Mouse (Mus musculus): Measurements from ENCODE around the gene Pars2. TPM values are rescaled to one million over a fixed set of nuclear protein-coding genes. Genes with fewer than 3 reads are reported as not detected.

Pars2 gene
- 0.02 and 0.13 TPM in 2 replicates for polyA plus RNA-seq (2012)

- Histone ChIP-seq H3K4me3 (replicated peaks) (peak within 1 kb of the TSS; percentile 69), H3K27me3 (ENCODE audit: control insufficient read depth) (0 out of 2 replicates have a peak, but pooled peaks cover 3% of the 10 kb centered on the region), H3K9me3 (ENCODE audit: control insufficient read depth, low read length) (0 out of 2 replicates have a peak, but pooled peaks cover 2% of the 10 kb centered on the region), H3K4me1 (ENCODE audit: control insufficient read depth) (peaks cover 35% of the 10 kb centered on the region), H3K36me3 (ENCODE audit: control insufficient read depth) (peaks cover 30% of the 10 kb centered on the region)
- no peak for TF ChIP-seq TAL1 (IDR thresholded peaks at IDR 0.05; ENCODE audit: low read length)
- TF ChIP-seq GATA1 (IDR thresholded peaks at IDR 0.05; ENCODE audit: low read length): no peak
These were observed at the start of gene Pars2 for GRCm38 (mm10) chr4:106650833-106651527. Gene Pars2, plus strand, starts transcription at chr4:106651069.

GRCm38 (mm10) chr4:106606639-106607554, 44.0 kb upstream of the Pars2 start:
- TF ChIP-seq TAL1 (IDR thresholded peaks at IDR 0.05; ENCODE audit: low read length): no peak
- no peak for TF ChIP-seq GATA1 (IDR thresholded peaks at IDR 0.05; ENCODE audit: low read length)
- Histone ChIP-seq H3K4me1 (ENCODE audit: control insufficient read depth) (peaks cover 7% of the 10 kb centered on the region), H3K9me3 (ENCODE audit: control insufficient read depth, low read length) (peaks cover 6% of the 10 kb centered on the region; the same call in 1 of the 2 replicates), H3K27me3 (ENCODE audit: control insufficient read depth) (peaks cover 8% of the 10 kb centered on the region), H3K36me3 (ENCODE audit: control insufficient read depth) (no peaks in the 10 kb centered on the region), H3K4me3 (replicated peaks) (no peak overlapping the region)

- no peak overlapping the region for H3K4me3 ChIP-seq (replicated peaks)
- TF ChIP-seq GATA1 (IDR thresholded peaks at IDR 0.05; ENCODE audit: low read length) (no peak), TAL1 (IDR thresholded peaks at IDR 0.05; ENCODE audit: low read length) (no peak)
These were observed 43.0 kb upstream of the Pars2 start for GRCm38 (mm10) chr4:106607905-106608304.

GRCm38 (mm10) chr4:106613105-106613504, 37.8 kb upstream of the Pars2 start:
- TF ChIP-seq GATA1 (IDR thresholded peaks at IDR 0.05; ENCODE audit: low read length) (no peak), TAL1 (IDR thresholded peaks at IDR 0.05; ENCODE audit: low read length) (no peak)
- peaks cover 54% of the 10 kb centered on the region for H3K4me1 ChIP-seq (ENCODE audit: control insufficient read depth)
- peaks cover 11% of the 10 kb centered on the region; the same call in 1 of the 2 replicates for H3K9me3 ChIP-seq (ENCODE audit: control insufficient read depth, low read length)
- H3K27me3 ChIP-seq (ENCODE audit: control insufficient read depth): peaks cover 32% of the 10 kb centered on the region
- H3K4me3 ChIP-seq (replicated peaks): peak overlapping the region; percentile 55
- H3K36me3 ChIP-seq (ENCODE audit: control insufficient read depth): no peaks in the 10 kb centered on the region

More at GRCm38 (mm10) chr4:106607905-106608304, 43.0 kb upstream of the Pars2 start:
- peaks cover 6% of the 10 kb centered on the region; the same call in 1 of the 2 replicates for H3K9me3 ChIP-seq (ENCODE audit: control insufficient read depth, low read length)
- H3K27me3 ChIP-seq (ENCODE audit: control insufficient read depth): peaks cover 8% of the 10 kb centered on the region
- H3K36me3 ChIP-seq (ENCODE audit: control insufficient read depth): no peaks in the 10 kb centered on the region
- peaks cover 13% of the 10 kb centered on the region for H3K4me1 ChIP-seq (ENCODE audit: control insufficient read depth)

GRCm38 (mm10) chr4:106613560-106613959, 37.3 kb upstream of the Pars2 start:
- peaks cover 54% of the 10 kb centered on the region for H3K4me1 ChIP-seq (ENCODE audit: control insufficient read depth)
- H3K4me3 ChIP-seq (replicated peaks): peak overlapping the region; percentile 55

GRCm38 (mm10) chr4:106614180-106614797, 36.6 kb upstream of the Pars2 start:
- TF ChIP-seq TAL1 (IDR thresholded peaks at IDR 0.05; ENCODE audit: low read length): no peak
- TF ChIP-seq GATA1 (IDR thresholded peaks at IDR 0.05; ENCODE audit: low read length): no peak
- H3K4me3 ChIP-seq (replicated peaks): peak overlapping the region; percentile 55
- peaks cover 32% of the 10 kb centered on the region for H3K27me3 ChIP-seq (ENCODE audit: control insufficient read depth)
- peaks cover 11% of the 10 kb centered on the region; the same call in 1 of the 2 replicates for H3K9me3 ChIP-seq (ENCODE audit: control insufficient read depth, low read length)
- no peaks in the 10 kb centered on the region for H3K36me3 ChIP-seq (ENCODE audit: control insufficient read depth)
- peaks cover 54% of the 10 kb centered on the region for H3K4me1 ChIP-seq (ENCODE audit: control insufficient read depth)

More at GRCm38 (mm10) chr4:106613560-106613959, 37.3 kb upstream of the Pars2 start:
- Histone ChIP-seq H3K36me3 (ENCODE audit: control insufficient read depth) (no peaks in the 10 kb centered on the region), H3K9me3 (ENCODE audit: control insufficient read depth, low read length) (peaks cover 11% of the 10 kb centered on the region; the same call in 1 of the 2 replicates), H3K27me3 (ENCODE audit: control insufficient read depth) (peaks cover 32% of the 10 kb centered on the region)
- peak; percentile 14; the same call in 1 of the 2 replicates for TF ChIP-seq GATA1 (IDR thresholded peaks at IDR 0.05; ENCODE audit: low read length)
- peak; percentile 54 for TF ChIP-seq TAL1 (IDR thresholded peaks at IDR 0.05; ENCODE audit: low read length)

- peaks cover 54% of the 10 kb centered on the region for H3K4me1 ChIP-seq (ENCODE audit: control insufficient read depth)
- H3K4me3 ChIP-seq (replicated peaks): no peak overlapping the region
- TF ChIP-seq GATA1 (IDR thresholded peaks at IDR 0.05; ENCODE audit: low read length) (no peak), TAL1 (IDR thresholded peaks at IDR 0.05; ENCODE audit: low read length) (no peak)
- peaks cover 11% of the 10 kb centered on the region; the same call in 1 of the 2 replicates for H3K9me3 ChIP-seq (ENCODE audit: control insufficient read depth, low read length)
- H3K36me3 ChIP-seq (ENCODE audit: control insufficient read depth): no peaks in the 10 kb centered on the region
- H3K27me3 ChIP-seq (ENCODE audit: control insufficient read depth): peaks cover 32% of the 10 kb centered on the region
These were observed 36.0 kb upstream of the Pars2 start for GRCm38 (mm10) chr4:106614881-106615280.

- TF ChIP-seq TAL1 (IDR thresholded peaks at IDR 0.05; ENCODE audit: low read length): no peak
- TF ChIP-seq GATA1 (IDR thresholded peaks at IDR 0.05; ENCODE audit: low read length): no peak
- Histone ChIP-seq H3K4me3 (replicated peaks) (no peak overlapping the region), H3K36me3 (ENCODE audit: control insufficient read depth) (no peaks in the 10 kb centered on the region), H3K9me3 (ENCODE audit: control insufficient read depth, low read length) (peaks cover 11% of the 10 kb centered on the region; the same call in 1 of the 2 replicates), H3K27me3 (ENCODE audit: control insufficient read depth) (peaks cover 31% of the 10 kb centered on the region), H3K4me1 (ENCODE audit: control insufficient read depth) (peaks cover 54% of the 10 kb centered on the region)
These were observed 35.2 kb upstream of the Pars2 start for GRCm38 (mm10) chr4:106615637-106616036.
